Mouse (Mus musculus) ES-Bruce4 (cell line): Measurements from ENCODE around the gene Rabl3.

Experiments used
- CTCF ChIP-seq: IDR thresholded peaks from one replicate; pipeline ENCODE4 v1.8.1; 2011; ENCODE audit warnings: low read depth, low read length
- POLR2A ChIP-seq: IDR thresholded peaks from one replicate; pipeline ENCODE4 v1.8.1; 2011; ENCODE audit warnings: low read length; ENCODE audit not compliant: insufficient read depth

DNA sequence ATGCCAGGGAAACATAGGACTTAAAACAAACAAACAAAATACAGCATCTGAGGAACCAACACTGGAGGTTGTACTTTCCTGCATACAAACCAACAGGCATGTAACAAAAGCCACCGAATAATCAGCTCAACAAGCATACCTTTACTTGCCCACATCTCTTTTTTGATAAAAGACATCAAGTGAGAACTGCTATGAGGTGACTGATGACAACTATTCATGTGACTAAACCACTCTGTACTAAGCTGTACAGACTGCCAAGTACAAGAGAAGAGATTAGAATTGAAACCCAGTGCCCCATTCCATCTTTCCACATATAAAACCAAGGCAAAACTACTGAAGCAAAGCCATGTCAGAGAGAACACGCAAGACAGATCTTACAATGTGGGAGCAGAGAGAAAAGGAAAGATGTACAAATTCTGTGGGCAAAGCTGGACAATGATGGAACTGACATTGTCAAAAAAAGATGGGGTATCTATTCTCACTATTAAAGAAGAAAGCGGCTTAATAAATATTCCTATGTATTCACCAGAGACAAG lies 12.9 kb upstream of the Rabl3 start:
- no peak for TF ChIP-seq CTCF
- TF ChIP-seq POLR2A: no peak
